Mouse (Mus musculus) C2C12 (cell line): Measurements from ENCODE around the gene R3hdm4.

Source experiments
- CTCF ChIP-seq: IDR thresholded peaks from one replicate; pipeline ENCODE4 v1.5.1; 2011; ENCODE audit not compliant: control insufficient read depth, insufficient read depth, insufficient read length
- MAX ChIP-seq: IDR thresholded peaks from one replicate; pipeline ENCODE4 v1.6.1; 2011; ENCODE audit warnings: mild to moderate bottlenecking, control low read depth
- MYOG ChIP-seq: IDR thresholded peaks from one replicate; pipeline ENCODE4 v1.6.1; 2011; ENCODE audit not compliant: control insufficient read depth, insufficient read length; ENCODE audit errors: extremely low read depth
- USF1 ChIP-seq: IDR thresholded peaks from one replicate; pipeline ENCODE4 v1.6.1; 2011; ENCODE audit warnings: low read depth, mild to moderate bottlenecking, control low read depth, moderate library complexity

GRCm38 (mm10) chr10:79929967-79930825 is 9.2 kb upstream of the R3hdm4 start:
- TF ChIP-seq CTCF, result no peak
- TF ChIP-seq MAX, result no peak
- TF ChIP-seq USF1, result no peak
- no peak for TF ChIP-seq MYOG
